Mouse (Mus musculus) midbrain, embryonic 11.5 days (tissue): ENCODE results near the gene 4930469K13Rik. TPM values are rescaled to one million over a fixed set of nuclear protein-coding genes. Genes with fewer than 3 reads are reported as not detected.

Experiments
- ATAC-seq: fragments of 200-750 bp; cut with Nextera tagmentation; 2 replicates; pipeline ENCODE4 v1.8.0; 2017; ENCODE audit warnings: moderate TSS enrichment, moderate library complexity; ENCODE audit not compliant: low FRiP score
- DNase-seq: peaks from one replicate; pipeline ENCODE4 v3.0.0; 2015; ENCODE audit warnings: low spot score; ENCODE audit errors: missing footprints
- H3K27ac ChIP-seq: fragments of 300-500 bp; sonication (generic); 2 replicates; pipeline ENCODE4 v1.5.1; 2014; ENCODE audit warnings: low read depth, low read length
- H3K27me3 ChIP-seq: fragments of 300-500 bp; sonication (generic); 2 replicates; pipeline ENCODE4 v1.6.1; 2014; ENCODE audit warnings: mild to moderate bottlenecking, low read length, moderate library complexity, mixed read lengths; ENCODE audit not compliant: control insufficient read depth, insufficient read depth
- H3K36me3 ChIP-seq: fragments of 300-500 bp; sonication (generic); 2 replicates; pipeline ENCODE4 v1.6.1; 2014; ENCODE audit warnings: mild to moderate bottlenecking, low read length, moderate library complexity, mixed read lengths; ENCODE audit not compliant: control insufficient read depth, insufficient read depth
- H3K4me1 ChIP-seq: fragments of 300-500 bp; sonication (generic); 2 replicates; pipeline ENCODE4 v1.6.1; 2014; ENCODE audit warnings: low read length; ENCODE audit not compliant: control insufficient read depth, insufficient read depth
- H3K4me2 ChIP-seq: fragments of 300-500 bp; sonication (generic); 2 replicates; pipeline ENCODE4 v1.6.1; 2014; ENCODE audit warnings: mild to moderate bottlenecking, moderate library complexity
- H3K4me3 ChIP-seq: fragments of 300-500 bp; sonication (generic); 2 replicates; pipeline ENCODE4 v1.5.1; 2014; ENCODE audit warnings: low read depth, low read length
- H3K9ac ChIP-seq: fragments of 300-500 bp; sonication (generic); 2 replicates; pipeline ENCODE4 v1.6.1; 2014; ENCODE audit warnings: low read length
- H3K9me3 ChIP-seq: fragments of 300-500 bp; sonication (generic); 2 replicates; pipeline ENCODE4 v1.6.1; 2016; ENCODE audit warnings: low read length; ENCODE audit not compliant: control insufficient read depth
- WGBS: fragments of 180-500 bp; shearing (Covaris S2); extraction: QIAGEN DNeasy Blood & Tissue Kit; methylation state at CpG from one replicate; pipeline ENCODE4 v1.1.7; 2014; 5-methylcytosine and 5-hydroxymethylcytosine counted together
- polyA plus RNA-seq: library from polyadenylated mRNA; unstranded; fragments of >200 nt; fragmentation: Nextera tagmentation; extraction: Ambion mirVana; gene quantifications from 2 replicates; pipeline ENCODE4 v1.2.1, GENCODE M21; 2014

The 4930469K13Rik gene
- polyA plus RNA-seq, 1 experiment from 2014 or later, result not detected

DNA sequence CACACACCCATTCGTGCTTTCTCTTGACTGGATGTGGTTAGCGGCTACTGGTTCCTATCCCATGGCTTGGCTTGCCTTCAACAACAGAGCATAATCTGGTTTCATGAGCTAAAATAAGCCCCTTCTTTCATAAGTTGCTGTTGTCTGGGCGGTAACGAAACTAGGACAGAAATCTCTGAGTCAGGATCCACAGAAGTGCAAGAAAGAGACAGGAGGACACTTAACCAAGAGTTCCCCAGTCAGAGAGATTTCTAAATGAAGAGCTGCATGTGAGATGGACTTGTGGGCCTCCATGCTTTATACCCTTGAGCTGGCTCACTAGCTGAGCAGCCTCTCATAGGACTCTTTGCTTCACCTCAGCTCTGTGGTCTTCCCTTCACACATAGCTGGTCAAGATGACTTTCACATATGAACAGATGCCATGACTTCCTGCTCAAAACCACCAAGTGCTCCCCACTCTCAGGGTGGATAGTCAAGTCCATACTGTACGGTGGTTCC is 64.3 kb downstream of the 4930469K13Rik start:
- WGBS, result 86% methylated on average over 5 of the region's 5 CpGs
- H3K9ac ChIP-seq, result no peak overlapping the region
- ATAC-seq, result no peak
- no peaks in the 10 kb centered on the region for H3K4me1 ChIP-seq
- H3K9me3 ChIP-seq, result no peaks in the 10 kb centered on the region
- no peaks in the 10 kb centered on the region for H3K36me3 ChIP-seq
- no peak overlapping the region for H3K27ac ChIP-seq
- no peak overlapping the region for H3K4me2 ChIP-seq
- H3K4me3 ChIP-seq, result no peak overlapping the region
- no peaks in the 10 kb centered on the region for H3K27me3 ChIP-seq
- DNase-seq, result no peak

DNA sequence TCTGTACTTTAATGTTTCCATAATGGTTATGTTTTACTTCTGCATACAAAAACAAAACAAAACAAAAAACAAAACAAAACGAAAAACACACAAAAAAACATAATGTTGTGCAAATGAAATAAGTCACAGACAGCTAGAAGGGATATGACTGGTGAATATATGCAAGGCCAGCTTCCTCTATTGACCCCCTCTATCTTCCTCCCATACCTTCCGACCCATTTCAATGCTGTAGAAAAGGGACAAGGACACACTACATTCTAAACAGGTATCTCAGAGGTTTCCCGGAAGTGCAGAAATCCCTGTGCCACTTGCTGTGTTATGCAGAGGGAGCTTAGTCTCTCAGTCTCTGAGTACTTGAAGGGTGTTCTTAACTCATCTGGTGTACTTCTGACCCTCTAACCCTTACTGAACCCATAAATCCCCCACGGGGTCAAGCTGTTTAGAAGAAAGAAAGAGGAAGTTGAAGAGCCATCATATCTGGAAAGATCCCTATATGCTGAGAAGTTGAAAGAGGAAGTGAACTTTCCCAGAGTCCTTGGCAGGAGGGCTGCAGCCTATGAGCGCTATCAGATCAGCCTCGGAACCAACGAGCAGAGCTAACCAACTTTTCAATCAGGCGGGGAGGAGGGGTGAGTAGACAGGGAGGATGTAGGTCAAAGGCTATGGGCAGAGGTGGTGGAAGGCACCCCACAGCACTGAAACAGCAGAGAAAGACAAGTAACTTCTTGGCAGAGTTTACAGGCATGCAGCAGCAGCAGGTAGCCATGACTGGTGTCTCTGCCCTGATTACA is 67.1 kb downstream of the 4930469K13Rik start:
- Histone ChIP-seq H3K4me3 (no peak overlapping the region), H3K9me3 (no peaks in the 10 kb centered on the region), H3K27me3 (no peaks in the 10 kb centered on the region), H3K4me2 (no peak overlapping the region), H3K27ac (no peak overlapping the region), H3K9ac (no peak overlapping the region), H3K4me1 (no peaks in the 10 kb centered on the region), H3K36me3 (no peaks in the 10 kb centered on the region)
- DNase-seq (no peak), ATAC-seq (no peak)
- 76% methylated on average over 8 of the region's 8 CpGs for WGBS

DNA sequence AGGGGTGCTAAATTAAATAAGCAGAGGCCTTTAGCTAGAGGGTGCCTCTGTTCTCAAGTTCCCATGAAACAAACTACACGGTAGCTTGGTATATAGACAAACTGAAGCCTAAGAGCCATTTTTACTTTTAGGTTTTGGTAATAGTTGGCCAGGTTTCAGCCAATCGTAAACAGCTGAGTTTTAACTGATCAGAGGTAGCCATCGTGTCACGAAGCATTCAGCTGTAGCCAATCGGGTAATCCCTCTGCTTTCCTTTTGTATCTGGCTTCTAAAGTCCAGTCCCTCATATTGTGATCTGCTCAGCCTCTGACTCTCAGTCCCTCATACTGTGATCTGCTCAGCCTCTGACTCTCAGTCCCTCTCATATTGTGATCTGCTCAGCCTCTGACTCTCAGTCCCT is 68.7 kb downstream of the 4930469K13Rik start:
- Histone ChIP-seq H3K9me3 (no peaks in the 10 kb centered on the region), H3K4me3 (no peak overlapping the region), H3K27ac (no peak overlapping the region), H3K4me1 (no peaks in the 10 kb centered on the region), H3K36me3 (no peaks in the 10 kb centered on the region), H3K9ac (no peak overlapping the region), H3K27me3 (no peaks in the 10 kb centered on the region), H3K4me2 (no peak overlapping the region)
- DNase-seq (no peak), ATAC-seq (no peak)
- WGBS, result 43% methylated on average over 5 of the region's 5 CpGs

DNA sequence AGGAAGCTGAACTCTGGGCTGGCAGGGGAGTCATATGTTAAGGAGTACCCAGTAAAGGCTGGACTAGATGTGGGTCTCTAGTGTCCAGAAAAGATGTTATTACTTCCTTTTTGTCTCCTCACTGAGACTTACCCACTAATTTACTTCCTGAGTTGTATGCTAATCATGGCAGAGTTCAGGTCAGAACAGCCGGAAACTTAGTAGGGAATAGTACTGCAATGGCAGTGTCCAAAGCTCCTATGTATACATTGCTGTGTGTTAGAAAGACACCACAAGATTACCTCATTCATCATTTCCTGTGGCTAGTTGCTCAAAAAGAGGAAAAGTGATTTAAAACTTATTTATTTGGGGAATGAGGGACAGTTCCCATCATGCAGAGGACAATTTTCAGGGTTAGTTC is 73.3 kb downstream of the 4930469K13Rik start:
- no peaks in the 10 kb centered on the region for H3K4me1 ChIP-seq
- H3K36me3 ChIP-seq, result no peaks in the 10 kb centered on the region
- no peak overlapping the region for H3K27ac ChIP-seq
- no peak overlapping the region for H3K9ac ChIP-seq
- H3K27me3 ChIP-seq, result no peaks in the 10 kb centered on the region
- no peak overlapping the region for H3K4me3 ChIP-seq
- DNase-seq (no peak), ATAC-seq (no peak)
- WGBS, result 80% methylated on average over 1 of the region's 1 CpGs
- no peaks in the 10 kb centered on the region for H3K9me3 ChIP-seq
- no peak overlapping the region for H3K4me2 ChIP-seq

DNA sequence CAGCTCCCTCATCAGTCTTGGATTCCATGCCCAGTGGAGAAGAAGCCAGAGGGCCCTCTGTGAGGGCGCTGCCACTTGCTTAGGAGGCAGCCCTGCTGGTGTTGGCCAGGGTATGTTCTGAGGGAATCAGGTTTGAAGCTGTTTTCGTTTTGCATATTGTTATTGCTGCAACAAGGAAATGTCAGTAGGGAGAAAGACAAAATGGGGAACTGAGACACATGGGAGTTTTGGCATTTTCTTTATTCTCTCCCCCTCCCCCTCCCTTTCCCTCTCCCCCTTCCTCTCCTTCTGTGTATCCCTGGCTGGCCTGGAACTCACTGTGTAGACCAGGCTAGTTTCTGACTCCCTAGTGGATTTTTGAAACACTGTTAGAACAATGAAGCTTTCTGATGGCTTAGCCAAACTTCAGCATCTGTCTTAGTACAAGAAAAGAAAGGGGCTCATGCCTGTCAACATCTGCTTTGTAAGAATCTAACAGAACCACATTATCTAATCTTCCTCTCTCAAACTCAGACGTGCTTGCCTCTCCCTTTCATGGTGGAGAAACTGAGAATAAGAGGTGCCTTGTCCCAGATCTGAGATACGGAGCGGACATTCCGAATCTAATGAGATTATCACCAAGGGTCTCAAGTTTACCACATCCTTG is 86.2 kb downstream of the 4930469K13Rik start:
- H3K4me2 ChIP-seq, result no peak overlapping the region
- H3K4me3 ChIP-seq, result no peak overlapping the region
- WGBS, result 48% methylated on average over 6 of the region's 6 CpGs
- no peak overlapping the region for H3K9ac ChIP-seq
- no peaks in the 10 kb centered on the region for H3K36me3 ChIP-seq
- no peaks in the 10 kb centered on the region for H3K4me1 ChIP-seq
- no peak for DNase-seq
- no peak overlapping the region for H3K27ac ChIP-seq
- H3K27me3 ChIP-seq, result no peaks in the 10 kb centered on the region
- H3K9me3 ChIP-seq, result no peaks in the 10 kb centered on the region
- no peak for ATAC-seq

DNA sequence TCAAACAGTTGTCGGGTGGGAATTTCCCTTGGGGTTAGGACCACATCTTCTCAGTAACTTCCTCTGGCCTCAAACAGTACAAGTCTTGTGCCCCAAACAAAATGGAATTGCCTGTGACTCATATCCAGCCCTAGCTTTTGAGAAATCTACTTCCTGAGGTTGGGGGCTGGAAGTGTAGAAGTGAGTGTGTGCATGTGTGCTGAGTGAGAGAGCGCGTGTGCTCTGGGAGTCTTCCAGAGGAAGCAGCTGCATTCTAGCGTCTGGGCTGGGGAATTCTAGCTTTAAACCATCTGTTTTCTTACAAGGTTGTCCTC is 87.5 kb downstream of the 4930469K13Rik start:
- no peaks in the 10 kb centered on the region for H3K27me3 ChIP-seq
- WGBS, result 81% methylated on average over 4 of the region's 4 CpGs
- no peaks in the 10 kb centered on the region for H3K36me3 ChIP-seq
- ATAC-seq (no peak), DNase-seq (no peak)
- H3K9ac ChIP-seq, result no peak overlapping the region
- no peak overlapping the region for H3K4me3 ChIP-seq
- no peak overlapping the region for H3K4me2 ChIP-seq
- no peak overlapping the region for H3K27ac ChIP-seq
- H3K9me3 ChIP-seq, result no peaks in the 10 kb centered on the region
- no peaks in the 10 kb centered on the region for H3K4me1 ChIP-seq

DNA sequence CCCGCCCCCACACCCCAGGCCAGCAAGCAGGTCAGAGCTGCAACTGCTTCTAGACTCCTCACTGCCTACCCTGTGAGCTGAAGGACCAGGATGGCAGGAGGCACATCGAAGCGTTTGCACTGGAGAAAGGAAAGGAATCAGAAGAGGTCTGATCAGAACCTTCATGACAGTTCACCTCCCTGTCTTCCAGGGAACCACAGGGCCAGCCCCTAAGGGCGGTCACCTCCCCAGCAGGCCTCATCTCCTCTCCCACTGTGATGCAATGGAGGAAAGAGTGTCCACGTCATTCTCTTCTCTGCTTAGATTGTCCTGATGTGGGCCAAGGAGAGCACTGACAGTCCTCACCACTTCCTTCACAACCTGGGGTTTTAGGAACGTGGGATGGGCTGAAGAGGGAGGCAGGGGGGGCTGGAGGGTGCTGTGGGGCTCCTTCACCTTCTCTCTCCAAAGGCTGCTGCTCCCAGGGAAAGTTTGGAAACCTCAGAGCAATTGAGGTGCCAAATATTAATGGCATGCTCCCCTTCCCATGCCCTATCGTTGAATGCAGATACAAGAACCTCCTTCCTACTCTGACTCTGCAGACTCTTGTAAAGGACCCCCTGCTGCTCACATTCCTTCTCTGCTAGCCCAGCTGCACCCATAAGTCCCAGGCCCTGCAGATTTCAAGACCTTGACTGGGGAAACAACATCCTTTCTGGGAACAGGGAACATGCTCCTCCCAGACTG is 88.1 kb downstream of the 4930469K13Rik start:
- 80% methylated on average over 7 of the region's 7 CpGs for WGBS
- DNase-seq (no peak), ATAC-seq (no peak)
- Histone ChIP-seq H3K36me3 (no peaks in the 10 kb centered on the region), H3K4me2 (no peak overlapping the region), H3K4me1 (no peaks in the 10 kb centered on the region), H3K4me3 (no peak overlapping the region), H3K9me3 (no peaks in the 10 kb centered on the region), H3K27ac (no peak overlapping the region), H3K9ac (no peak overlapping the region), H3K27me3 (no peaks in the 10 kb centered on the region)

DNA sequence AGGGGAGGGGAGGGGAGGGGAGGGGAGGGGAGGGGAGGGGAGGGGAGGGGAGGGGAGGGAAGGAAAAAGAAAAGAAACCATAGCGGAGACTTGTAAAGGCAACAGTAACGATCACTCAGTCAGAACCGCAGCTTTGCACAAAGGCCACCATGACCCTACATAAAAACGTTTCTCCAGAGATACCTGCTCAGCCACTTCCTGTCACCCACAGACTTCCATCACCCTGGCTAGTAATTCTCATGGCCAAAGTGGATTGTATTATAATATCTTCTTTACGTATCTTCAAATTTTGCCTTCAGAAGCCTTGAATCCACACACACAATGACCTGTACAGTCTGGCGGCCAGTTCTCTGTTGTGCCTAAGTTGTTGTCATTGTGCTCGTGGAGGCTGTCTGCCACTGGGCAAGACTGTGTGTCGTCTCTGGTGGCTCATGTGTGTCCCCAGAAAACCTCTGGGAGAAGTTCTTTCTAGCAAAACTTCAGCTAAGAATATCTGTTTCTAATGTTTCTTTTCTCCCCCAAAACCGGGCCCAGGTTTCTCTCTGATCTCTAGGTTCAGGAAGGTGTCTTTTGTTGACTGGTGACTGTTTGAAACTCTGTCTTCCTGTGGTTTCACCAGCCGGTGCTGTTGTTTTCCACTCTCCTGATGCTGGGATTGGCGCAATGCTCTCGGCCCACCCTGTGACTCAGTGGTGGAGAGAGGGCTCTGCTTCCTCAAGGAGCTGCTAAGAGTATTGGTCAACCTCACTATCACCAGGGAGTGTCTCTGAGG is 88.9 kb downstream of the 4930469K13Rik start:
- Histone ChIP-seq H3K4me1 (no peaks in the 10 kb centered on the region), H3K4me2 (no peak overlapping the region), H3K27ac (no peak overlapping the region), H3K4me3 (no peak overlapping the region), H3K27me3 (no peaks in the 10 kb centered on the region), H3K9me3 (no peaks in the 10 kb centered on the region), H3K9ac (no peak overlapping the region), H3K36me3 (no peaks in the 10 kb centered on the region)
- 84% methylated on average over 12 of the region's 12 CpGs for WGBS
- no peak for DNase-seq
- ATAC-seq, result 0 out of 2 replicates have a peak, but pooled peaks have one; percentile 7
